Mouse (Mus musculus) heart, postnatal 0 days (tissue): ENCODE measurements at regions not wholly inside any gene's neighbourhood (a gene's known extent, or its start where the extent isn't known, plus 50 kb on each side); places are given as distances from the start of the nearest gene placed in this dataset.

ENCODE experiments used
- ATAC-seq: fragments of 200-750 bp; cut with Nextera tagmentation; 2 replicates; pipeline ENCODE4 v1.8.0; 2017; ENCODE audit warnings: low read depth, moderate number of reproducible peaks, moderate library complexity; ENCODE audit not compliant: insufficient read depth
- DNase-seq: peaks from one replicate; pipeline ENCODE4 v3.0.0-alpha.2; 2016; ENCODE audit warnings: low spot score
- H3K27ac ChIP-seq: fragments of 300-500 bp; sonication (generic); 2 replicates; pipeline ENCODE4 v1.5.1; 2014; ENCODE audit warnings: low read depth, mild to moderate bottlenecking
- H3K27me3 ChIP-seq: fragments of 300-500 bp; sonication (generic); 2 replicates; pipeline ENCODE4 v1.6.1; 2014; ENCODE audit warnings: low read length, mixed read lengths; ENCODE audit not compliant: control insufficient read depth, insufficient read depth
- H3K36me3 ChIP-seq: fragments of 300-500 bp; sonication (generic); replicated peaks from 2 replicates; pipeline ENCODE4 v1.6.1; 2014; ENCODE audit warnings: low read length, mixed read lengths; ENCODE audit not compliant: control insufficient read depth, insufficient read depth
- H3K4me1 ChIP-seq: fragments of 300-500 bp; sonication (generic); 2 replicates; pipeline ENCODE4 v1.6.1; 2014; ENCODE audit warnings: antibody characterized with exemption; ENCODE audit not compliant: control insufficient read depth, insufficient read depth
- H3K4me2 ChIP-seq: fragments of 300-500 bp; sonication (generic); 2 replicates; pipeline ENCODE4 v1.6.1; 2014; ENCODE audit warnings: low read depth, mild to moderate bottlenecking, low read length, moderate library complexity
- H3K4me3 ChIP-seq: fragments of 300-500 bp; sonication (generic); 2 replicates; pipeline ENCODE4 v1.5.1; 2014; ENCODE audit warnings: low read depth, low read length
- H3K9ac ChIP-seq: fragments of 300-500 bp; sonication (generic); replicated peaks from 2 replicates; pipeline ENCODE4 v1.6.1; 2014; ENCODE audit warnings: low read depth, low read length, mixed read lengths
- H3K9me3 ChIP-seq: fragments of 300-500 bp; sonication (generic); replicated peaks from 2 replicates; pipeline ENCODE4 v1.6.1; 2016; ENCODE audit warnings: low read length; ENCODE audit not compliant: control insufficient read depth
- CTCF ChIP-seq: IDR thresholded peaks from 2 replicates; pipeline ENCODE4 v1.5.1; 2016; ENCODE audit warnings: antibody characterized with exemption, control low read depth, low read depth
- EP300 ChIP-seq: IDR thresholded peaks from 2 replicates; pipeline ENCODE4 v1.6.1; 2016; ENCODE audit warnings: antibody characterized with exemption, low read depth

DNA sequence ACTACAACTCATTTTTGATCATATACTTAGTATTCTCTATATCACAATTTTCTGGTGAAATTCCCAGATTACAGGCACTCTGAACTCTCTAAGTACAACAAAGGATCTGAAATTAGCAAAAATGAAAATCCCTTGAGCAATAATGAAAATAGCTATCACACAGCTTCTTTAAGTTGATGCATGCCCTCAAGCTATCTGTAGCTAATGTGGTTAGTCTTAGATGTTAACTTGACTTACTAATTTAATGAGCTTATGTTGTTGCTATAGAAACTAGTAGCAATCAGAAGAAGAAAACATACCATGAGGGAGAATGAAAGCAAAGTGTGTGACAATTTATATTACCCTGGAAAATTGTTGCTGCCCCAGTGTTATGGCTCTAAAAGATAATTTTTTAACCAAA is 368.7 kb downstream of the Kcna4 start:
- TF ChIP-seq CTCF (no peak), EP300 (no peak)
- H3K4me1 ChIP-seq, result no peaks in the 10 kb centered on the region

More for the DNA sequence above, 368.7 kb downstream of the Kcna4 start:
- H3K4me2 ChIP-seq, result no peak overlapping the region
- no peak overlapping the region for H3K27ac ChIP-seq
- no peak overlapping the region for H3K9ac ChIP-seq
- no peaks in the 10 kb centered on the region for H3K36me3 ChIP-seq
- DNase-seq (no peak), ATAC-seq (no peak)
- no peaks in the 10 kb centered on the region for H3K27me3 ChIP-seq
- no peak overlapping the region for H3K4me3 ChIP-seq
- no peaks in the 10 kb centered on the region for H3K9me3 ChIP-seq
